Mouse (Mus musculus) induced T-regulatory cell, adult 2 months (primary cell): ENCODE measurements around the gene Sbk1.
A peak's percentile ranks its signal among the peaks of the same experiment; 100 is the strongest.

ENCODE experiments used
- DNase-seq: peaks from one replicate; pipeline ENCODE4 v3.0.0-alpha.2; 2012; ENCODE audit warnings: low read depth

Gene Sbk1

DNA sequence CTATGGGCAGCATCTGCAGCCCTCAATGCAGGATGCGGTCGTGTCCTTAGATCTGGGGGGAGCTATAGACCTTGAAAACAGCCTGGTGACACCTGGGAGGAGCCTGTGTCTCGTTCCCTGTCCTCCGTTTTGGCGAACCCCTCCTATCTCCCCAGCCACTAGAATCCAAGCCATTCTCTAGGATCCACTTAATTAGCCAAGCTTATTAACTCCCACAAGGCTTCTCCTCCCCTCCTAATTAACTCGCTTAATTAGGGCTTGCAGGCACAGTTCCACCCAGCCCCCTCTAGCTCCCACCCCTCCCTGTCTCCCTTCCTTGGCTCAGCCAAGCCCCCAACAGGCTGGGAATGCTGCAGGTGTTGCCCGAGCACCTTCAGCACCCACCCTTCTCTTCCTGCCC is 8.5 kb upstream of the Sbk1 start:
- no peak for DNase-seq

DNA sequence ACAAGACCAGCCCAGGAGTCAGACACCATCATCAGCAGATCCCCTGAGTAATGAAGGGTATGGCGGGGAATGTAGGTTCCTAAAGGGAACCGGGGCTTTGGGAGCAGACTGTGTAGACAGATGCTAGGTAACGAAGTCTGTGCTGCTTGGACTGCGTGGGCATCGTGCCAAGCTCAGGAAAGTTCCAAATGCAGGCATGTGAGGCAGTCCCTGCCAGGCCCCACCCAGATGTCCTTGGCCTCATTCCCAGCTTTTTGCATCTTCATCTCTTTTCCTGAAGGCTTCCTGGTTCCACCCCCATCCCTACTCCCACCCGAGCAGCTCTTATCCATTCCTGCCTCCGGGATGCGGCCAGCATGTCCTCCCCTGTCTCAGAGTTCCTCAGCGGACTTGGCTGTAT is 6.5 kb upstream of the Sbk1 start:
- DNase-seq: no peak

DNA sequence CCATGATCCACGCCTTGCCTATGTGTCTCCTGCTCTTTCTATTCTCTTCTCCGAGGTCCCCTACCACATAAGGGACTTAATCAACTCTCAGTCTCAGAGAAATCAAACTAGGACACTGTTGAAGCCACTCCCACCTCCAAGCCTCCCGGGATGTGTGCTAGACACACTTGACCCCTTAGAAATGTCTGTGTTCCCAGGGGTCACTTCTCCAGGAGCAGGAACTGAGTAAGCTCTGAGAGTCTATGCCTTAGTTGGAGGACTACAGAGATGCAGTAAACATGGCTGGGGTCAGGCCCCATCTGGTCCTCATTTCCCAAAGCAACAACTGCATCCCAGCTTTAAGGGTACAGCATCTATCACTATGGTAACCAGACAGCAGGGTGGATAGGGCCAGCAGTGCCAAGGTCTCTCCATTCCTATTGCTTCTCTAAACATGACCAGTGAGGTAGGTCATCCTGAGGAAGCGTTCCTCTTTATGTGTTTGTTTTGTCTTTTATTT is 6.0 kb upstream of the Sbk1 start:
- no peak for DNase-seq

DNA sequence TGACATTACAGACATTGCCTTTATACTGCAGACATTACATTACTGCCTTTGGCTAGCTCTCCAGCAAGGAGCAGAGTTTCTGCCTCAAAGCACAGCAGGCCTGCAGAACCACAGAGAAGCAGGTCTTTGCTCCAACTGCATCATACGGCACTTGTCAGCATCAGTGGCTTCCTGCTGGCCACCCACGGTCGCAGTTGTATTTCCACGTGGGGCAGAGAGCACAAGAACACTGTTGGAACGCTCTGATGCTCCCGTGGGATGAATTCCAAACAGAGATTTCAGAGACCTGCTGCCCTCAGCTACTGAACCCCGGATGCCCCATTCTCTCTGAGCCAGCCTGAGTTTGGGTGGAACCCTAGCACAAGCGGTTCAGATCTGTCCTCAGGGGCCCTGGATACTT is 4.8 kb upstream of the Sbk1 start:
- no peak for DNase-seq

DNA sequence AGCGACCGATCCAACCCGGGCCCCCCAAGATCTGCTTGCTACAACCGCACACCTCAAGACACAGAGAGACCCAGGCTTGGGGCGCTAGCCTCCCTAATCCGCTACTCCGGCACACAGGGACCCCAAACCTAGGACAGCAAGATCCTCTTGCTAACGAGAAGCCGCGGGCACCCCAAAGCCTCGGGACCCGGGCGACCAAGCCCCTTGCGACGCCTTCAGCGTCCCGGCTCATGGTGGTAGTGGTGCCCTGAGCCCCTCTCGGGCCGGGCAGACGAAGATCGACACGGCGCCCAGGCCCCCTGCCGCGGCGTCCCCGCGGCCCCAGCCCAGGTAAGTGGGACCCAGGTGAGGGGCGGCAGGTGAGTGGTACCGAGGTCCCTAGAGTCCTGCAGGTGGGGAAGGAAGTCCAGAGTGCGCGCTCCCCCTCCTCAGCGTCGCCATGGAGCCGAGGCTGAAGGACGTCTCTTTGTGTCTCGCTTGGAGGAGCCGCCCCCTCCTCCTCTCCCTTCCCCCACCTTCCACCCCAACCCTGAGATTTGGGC is 422 bp downstream of the Sbk1 start:
- DNase-seq: no peak

DNA sequence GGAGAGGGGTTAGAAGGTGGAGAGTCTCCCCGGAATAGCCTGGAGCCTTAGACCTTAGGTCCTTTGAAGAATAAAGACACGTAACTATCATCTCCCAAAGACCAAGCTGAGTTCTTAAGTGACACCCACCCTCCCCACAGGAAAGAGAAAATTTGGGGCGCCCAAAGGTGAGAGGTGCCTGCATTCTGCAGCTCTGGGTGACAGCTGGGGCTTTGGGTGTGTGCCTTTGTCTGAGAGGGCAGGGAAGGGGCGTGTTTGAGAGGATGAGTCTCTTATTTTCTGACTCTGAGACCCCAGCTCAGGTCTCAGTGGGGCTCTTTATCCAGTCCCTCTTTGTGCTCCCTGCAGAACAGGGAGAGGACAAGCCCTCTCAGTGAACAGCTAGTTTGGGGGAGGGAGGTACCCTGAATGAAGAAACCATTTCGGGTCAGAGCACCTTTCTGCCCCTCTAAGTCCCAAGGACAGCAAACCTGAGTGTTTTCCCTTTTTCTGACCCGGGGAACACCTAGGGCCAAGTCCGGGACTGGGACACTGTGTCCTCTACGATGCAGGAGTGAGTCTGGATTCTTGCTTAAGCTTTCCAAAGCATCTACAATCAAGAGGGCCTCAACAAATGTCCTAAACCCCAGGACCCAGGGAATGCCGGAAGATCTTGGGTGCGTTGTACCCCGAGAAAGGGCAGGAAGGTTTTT is 1.1 kb downstream of the Sbk1 start:
- DNase-seq: peak; percentile 49

DNA sequence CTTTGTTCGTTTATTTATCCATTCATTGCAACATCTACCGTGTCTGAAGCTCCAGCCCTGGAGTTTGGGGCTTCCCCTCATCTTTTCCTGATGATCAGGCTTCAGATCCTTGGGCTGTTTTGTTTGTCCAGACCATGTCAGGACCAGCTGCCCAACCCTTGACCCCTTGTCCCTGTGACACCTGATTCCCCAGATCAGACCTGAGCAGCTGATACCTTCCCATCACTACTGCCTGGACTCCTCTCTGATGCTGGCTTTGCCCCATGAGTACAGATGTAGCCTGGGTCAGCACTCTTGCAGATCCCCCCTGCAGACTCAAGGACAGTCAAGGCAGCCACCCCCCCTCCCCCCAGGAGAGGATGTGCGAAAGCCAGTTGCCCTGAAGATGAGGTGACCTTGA is 1.7 kb downstream of the Sbk1 start:
- no peak for DNase-seq

DNA sequence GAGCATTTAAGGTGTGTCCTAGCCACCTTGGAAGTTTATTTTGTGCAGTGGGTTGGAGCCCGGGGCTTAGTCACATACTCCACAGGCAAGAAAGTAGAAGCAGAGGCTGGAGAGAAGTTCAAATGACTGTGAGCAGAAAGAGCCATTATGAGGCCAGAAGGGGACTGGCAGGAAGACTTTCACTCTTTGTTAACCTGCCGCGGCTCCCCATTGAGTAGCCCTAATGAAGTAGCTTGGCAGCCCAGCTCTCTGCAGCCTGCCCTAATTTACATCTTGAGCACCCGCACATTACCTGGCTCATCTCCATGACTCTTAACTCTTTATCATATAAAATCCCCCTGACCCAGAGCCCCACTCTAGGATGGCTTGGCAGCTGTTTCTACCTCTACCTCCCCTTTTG is 2.2 kb downstream of the Sbk1 start:
- DNase-seq: peak; percentile 23

DNA sequence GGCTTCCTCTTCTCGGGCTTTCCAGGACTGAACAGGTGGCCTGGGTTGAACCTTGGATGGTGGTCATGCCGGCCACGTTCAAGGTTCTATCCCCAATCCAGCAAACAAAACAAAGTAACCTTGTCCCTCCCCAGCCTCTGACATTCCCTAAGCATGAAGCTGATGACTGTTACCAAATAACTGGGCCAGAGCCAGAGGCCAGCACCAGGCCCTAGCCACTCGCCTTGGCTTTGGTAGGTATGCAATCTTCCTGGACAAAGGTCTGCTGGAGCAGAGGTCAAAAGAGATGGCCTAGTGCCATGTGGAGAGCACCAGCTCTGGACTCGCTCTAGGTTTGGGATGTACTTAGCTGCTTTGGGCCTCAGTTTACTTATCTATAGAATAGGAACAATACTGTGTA is 3.3 kb downstream of the Sbk1 start:
- DNase-seq: no peak

DNA sequence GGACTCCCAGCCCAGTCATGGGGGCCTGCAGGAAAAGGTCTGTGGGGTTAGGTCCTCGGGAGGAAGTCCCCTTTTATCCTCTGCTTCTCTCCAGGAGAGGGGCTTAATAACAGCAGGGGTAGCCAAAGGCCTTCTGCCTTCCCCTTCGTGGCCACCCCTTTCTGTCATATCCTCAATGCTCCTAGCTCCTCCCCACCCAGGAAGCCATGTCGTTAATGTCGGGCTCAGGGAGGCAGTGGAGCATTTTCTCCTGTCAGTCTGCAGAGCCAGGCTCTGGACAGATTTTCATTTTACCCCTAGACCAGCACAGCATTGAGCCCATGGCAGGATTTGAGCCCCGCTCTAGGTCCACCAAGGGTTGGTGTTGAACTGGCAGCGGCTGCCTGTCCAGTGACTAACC is 3.9 kb downstream of the Sbk1 start:
- no peak for DNase-seq

DNA sequence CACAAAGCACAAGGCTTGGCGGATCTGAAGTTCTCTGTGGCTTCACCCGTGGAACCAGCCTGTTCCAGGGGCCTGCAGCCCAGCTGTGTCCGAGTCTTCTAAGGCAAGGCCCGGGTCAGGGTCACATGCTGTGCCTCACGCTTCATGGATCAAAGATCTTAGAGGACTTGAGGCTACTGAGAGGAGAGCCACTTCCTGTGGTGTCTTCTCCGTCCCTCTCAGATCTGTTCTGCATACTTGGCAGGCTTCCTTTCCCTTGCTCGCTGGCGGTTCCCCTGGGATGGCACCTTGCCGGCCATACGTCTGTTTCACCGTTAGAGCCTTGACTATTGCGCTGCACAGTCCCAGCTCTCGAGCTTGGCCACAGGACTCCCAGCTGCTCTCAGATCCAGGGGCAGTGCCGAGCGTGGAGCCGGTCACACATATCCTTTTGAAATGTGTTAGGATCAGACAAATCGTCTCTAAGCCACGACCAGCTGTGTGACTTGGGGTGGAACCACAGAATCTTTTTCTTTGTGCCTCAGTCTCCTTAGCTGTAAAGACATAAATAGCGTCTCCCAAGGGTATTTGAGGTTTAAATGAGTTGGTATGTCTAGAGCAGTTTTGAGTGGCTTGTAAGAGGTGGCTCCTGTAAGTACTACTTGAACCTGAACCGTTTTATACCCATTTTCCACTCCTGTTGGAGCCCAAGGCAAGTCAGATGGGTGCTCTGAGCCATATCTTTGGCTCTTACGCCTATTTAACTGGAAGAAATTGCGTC is 5.3 kb downstream of the Sbk1 start:
- DNase-seq: no peak

DNA sequence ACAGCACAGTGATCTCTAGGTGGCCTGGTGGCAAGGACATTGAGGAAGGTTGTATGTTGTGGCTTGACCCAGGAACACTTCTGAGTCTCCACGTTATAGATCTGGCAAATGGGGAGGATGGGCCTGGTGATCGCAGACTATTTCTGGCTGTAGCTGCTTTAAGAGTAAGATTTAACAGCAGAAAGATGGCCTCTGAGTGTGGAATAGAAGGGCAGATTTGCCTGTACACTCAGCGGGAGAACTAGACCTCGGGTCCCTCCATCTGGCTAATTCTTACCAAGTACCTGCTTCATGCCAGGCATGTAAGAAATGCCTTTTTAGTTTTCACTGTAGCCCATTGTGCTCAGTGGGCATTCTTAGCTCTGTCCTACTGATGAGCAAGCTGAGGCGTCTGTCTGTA is 6.4 kb downstream of the Sbk1 start:
- DNase-seq: no peak

DNA sequence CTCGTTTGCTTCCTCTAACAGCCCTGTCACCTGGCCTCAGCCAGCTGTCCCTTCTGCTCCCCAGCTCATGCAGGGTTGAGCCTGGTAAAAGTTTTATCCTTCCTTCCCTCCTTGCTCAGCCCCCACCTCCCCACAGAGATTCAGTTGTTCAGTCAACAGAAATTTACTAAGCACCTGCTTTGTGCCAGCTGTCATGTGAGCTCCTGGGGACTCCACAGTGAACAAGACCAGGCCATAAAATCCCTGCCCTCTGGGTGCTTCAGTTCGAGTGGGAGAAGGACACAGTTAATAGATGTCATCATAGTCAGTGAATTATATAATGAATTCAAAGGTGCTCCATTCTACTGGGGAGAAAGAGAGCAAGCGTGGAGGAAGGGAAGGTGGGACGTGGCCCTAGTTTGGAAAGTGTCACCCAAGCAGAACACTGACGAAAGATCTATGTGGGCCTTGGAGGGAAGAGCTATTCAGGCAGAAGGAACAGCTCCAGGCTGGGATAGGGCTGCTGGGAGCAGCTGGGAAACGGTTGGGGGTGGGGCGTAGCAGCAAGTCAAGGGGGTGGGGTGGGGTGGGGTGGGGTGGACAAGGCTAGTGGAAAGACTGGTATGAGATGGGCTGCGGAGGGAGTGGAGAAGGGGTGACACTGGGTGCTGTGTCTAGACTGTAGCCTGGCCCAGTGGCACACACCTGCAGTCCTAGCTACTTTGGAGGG is 7.5 kb downstream of the Sbk1 start:
- DNase-seq: no peak

DNA sequence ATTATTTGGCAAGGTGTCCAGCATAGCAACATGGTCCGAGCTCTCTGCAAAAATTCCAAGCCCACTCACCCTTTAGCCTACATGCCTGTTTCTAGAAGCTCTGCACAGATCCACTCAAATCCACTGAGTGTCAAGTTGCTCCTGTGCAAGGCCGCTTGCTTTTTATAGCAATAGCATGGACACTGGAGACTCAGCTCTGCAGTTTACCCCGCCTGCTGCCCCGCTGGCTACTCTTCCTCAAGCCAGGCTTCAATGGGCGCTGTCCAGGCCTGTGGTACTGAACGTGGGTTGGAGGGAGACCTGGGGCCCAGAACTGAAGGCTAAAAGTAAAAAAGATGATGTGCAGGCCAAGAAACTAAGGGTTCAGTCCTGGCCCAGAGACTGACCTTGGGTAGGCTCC is 8.3 kb downstream of the Sbk1 start:
- DNase-seq: peak; percentile 42

DNA sequence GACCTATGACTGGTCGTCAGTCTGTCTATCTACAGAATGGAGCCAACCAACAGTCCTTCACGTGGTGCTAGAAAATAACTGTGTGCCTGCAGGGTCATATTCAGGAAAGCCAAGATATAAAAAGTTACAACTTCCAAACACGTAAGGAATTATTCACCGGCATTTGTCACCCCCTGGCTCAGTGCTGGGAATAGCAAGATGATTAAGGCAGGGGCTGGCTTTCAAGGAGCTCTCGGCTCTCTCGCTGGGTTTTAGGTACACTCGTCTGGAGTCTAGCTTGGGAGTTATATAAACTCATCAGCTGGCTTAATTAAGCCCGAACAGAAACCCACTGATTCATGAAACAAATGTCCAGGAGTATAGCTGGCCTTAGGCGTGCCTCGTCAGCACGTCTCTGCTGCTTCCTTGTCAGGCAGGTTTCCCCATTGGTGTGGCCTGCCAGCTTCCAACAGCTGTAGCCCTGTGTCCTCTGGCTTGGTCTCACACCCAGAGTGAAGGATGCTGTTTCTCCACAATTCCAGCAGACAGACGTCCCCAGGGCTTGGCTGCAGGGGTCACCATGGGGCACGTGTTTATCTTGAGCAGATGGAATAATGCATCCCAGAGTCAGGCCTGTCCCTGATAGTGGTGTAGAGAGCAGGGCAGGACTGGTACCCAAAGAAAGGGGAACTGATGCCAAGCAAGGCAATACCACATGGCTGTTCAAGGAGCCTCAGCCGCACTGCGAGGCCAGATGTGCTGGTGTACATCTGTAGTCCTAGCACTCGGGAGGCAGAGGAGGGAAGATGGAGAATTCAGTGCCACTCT is 9.7 kb downstream of the Sbk1 start:
- no peak for DNase-seq

DNA sequence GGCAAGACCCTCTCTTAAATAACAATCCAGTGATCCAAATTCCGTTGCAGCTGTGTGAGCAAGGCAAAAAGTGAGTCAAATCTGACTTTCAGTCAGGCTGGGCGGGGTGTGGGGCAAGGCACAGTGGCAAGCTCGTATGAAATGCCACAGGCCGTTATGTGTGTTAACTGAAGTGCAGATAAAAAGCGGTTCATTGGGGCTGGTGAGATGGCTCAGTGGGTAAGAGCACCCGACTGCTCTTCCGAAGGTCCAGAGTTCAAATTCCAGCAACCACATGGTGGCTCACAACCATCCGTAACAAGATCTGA is 10.2 kb downstream of the Sbk1 start:
- DNase-seq: peak; percentile 68

DNA sequence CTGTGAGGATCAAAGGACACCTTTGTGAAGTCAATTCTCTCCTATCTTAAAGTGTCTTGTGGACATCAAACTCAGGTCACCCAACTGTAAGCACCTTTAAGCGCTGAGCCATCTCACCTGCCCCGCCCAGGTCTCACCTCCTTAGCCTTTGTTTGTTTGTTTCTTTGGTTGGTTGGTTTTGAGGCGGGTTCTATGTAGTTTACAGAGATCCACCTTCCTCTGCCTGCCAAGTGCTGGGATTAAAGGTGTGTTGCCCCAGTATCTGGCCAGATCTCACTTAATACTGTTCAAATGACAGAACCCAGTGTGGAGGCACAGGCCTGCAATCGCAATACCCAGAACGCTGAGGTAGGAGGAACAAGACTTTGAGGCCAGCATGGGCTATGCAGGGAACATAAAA is 11.6 kb downstream of the Sbk1 start:
- DNase-seq: peak; percentile 47

DNA sequence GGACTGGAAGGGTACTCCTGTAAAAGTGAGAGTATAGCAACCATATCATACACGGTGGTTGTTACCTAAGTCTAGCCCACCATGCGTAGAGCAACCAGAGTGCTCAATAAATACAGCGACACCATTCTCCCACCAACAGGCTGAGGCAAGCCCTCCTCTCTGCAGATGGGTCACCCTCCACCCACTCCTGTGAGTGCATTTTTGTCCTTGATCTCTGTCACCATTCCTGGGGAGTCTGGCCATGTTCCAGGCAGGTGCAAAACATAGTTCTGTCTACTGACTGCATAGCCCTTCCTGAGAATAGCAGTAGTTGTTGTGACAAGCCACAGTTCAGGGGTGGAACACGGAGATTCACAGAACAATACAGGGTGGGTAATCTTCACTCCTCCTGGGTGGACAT is 12.0 kb downstream of the Sbk1 start:
- DNase-seq: no peak

DNA sequence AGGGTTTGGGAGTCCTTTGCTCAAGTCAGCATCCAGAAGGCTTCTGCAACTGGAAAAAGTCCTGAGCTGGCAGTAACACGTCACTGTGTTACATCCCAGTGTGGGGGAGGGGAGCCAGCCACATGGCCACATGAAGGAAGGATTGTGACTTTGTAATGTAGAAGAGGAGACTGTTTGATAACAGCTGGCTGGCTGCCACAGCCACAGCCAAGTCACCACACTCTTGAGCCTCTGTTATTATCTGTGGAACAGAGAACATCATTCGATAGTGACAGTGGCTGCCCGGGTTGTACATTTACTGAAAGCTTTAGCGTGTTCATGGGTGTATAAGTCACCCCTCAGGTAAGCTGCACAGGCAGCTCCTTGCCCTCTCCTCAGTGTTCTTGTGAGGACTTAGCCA is 12.4 kb downstream of the Sbk1 start:
- DNase-seq: peak; percentile 74

DNA sequence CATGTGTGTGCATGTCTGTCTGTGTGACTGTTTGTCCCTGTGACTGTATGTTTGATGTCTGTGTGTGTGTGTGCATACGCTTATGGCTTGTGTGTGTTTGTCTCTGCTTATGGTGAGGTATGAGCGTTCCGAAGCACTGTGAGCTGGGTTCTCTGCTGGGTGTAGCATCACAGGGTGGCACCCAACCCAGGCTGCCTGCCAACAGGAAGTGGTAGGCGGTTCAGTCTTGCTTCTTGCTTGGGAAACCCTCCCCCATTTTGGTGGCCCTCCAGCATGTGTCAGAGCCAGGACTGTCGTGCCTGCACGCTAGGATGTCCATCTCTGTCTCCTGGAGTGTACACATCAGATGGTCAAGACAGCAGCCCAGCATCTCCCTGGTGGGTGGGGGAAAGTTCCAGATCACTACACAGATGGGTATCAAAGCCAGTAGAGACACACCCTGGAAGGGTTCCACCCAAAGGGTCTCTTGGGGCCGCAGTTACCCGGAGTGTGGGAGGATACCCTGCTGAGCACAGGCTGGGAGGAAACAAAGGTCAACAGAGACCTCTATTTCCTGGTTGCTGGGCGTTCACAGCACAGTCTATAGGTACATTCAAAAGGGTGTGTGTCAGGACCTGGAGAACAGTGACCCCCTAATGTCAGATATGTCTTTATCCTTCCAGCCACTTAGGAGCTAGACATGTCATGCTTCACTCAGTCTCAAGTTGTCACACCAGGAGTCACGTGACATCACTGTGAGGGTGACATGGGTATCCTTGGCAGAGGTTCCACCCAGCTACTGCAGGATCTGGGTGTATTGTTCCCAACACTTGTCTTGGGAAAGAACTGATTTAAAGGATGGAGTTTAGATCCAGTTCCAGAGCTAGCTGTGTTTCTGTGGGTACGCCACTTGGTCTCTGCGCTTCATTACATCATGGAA is 13.1 kb downstream of the Sbk1 start:
- peak; percentile 90 for DNase-seq

DNA sequence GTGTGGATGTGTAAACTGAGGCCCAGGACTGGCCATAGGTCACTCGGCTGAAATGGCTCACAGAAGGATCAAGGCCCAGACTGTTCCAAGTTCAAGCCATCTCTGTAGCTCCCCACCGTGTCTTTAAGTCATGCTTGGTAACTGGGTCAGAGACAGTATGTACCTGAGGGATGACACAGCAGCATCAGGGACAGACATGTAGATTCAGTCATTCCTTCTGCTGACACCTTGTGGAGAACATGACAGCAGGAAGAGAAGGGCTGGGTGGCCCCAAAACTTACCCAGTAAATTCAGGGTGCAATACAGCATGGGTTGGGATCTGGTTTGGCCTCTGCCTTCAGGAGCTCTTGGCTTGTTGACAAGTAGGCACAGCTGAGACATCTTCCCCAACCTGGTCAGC is 13.9 kb downstream of the Sbk1 start:
- peak; percentile 61 for DNase-seq
